Mouse (Mus musculus) lung, postnatal 0 days (tissue): ENCODE measurements around the gene Dpp6.

Source experiments
- CTCF ChIP-seq: IDR thresholded peaks from 2 replicates; pipeline ENCODE4 v1.5.1; 2016; ENCODE audit warnings: antibody characterized with exemption, mild to moderate bottlenecking
- EP300 ChIP-seq: IDR thresholded peaks from 2 replicates; pipeline ENCODE4 v1.6.1; 2016; ENCODE audit warnings: antibody characterized with exemption, mild to moderate bottlenecking, control low read depth

DNA sequence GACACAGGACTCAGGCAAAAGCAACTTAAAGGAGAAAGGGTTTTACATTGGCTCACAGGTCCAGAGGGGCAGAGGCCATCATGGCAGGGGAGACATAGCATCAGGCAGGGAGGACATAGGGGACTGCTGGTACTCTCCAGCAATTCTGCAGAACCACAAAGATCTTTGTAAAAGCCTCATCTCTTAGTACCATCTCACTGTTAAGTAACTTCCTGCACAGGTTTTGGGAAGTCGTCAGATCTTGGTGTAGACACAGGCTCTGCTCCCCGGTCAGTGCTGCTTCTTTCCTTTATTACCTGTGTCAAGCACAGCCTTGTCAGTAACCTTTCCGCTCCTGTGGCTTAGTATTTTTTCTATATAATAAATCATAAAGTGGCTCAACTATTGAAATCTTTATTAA lies 377.2 kb downstream of the Dpp6 start:
- no peak for TF ChIP-seq EP300
- no peak for TF ChIP-seq CTCF
